ENCODE assay signal across 13 mouse cellular contexts in genomic region chr1:155681116-155681799, GRCm38 (mm10).
DNase-seq lines count a peak whose midpoint lies in the region; ATAC-seq and TF ChIP-seq lines count a peak whose summit lies in the region.
"Had no signal": no experiment of that assay in that cellular context is flagged by ENCODE, and none has a peak within 500 bp of the region (broad histone marks: within the 10 kb centered on the region; RNA-seq: fewer than 3 reads in every experiment).

No protein-coding gene starts in this region.

- peak in 1 of 2 experiments; percentile 35 for DNase-seq in layer of hippocampus, adult 2 months (ENCODE audit: low spot score in 2 of 2)
- DNase-seq in layer of hippocampus, adult 9-10 months (ENCODE audit: low spot score), result no peak
- DNase-seq in forebrain, postnatal 0 days, result peak; percentile 11
- peak; percentile 23 for DNase-seq in retina, postnatal 7 days (ENCODE audit: low read depth, low spot score)
- no peak for DNase-seq in frontal cortex, postnatal 10 days (ENCODE audit: low spot score in 2 of 2)
- DNase-seq in adrenal gland, postnatal 36 days, result no peak
- DNase-seq: liver; right cerebral cortex, adult 18-20 months; thymus, postnatal 25 days had no signal

- H3K4me3 ChIP-seq in layer of hippocampus, adult 2 months, result no peak overlapping the region
- no peak overlapping the region for H3K4me3 ChIP-seq in forebrain, postnatal 0 days (ENCODE audit: low read depth, low read length)
- H3K4me3 ChIP-seq in midbrain, embryonic 12.5 days, result no peak overlapping the region
- H3K4me3 ChIP-seq: embryonic facial prominence, embryonic 13.5 days; heart, embryonic 10.5 days; kidney, embryonic 15.5 days had no signal

- ATAC-seq in forebrain, postnatal 0 days, result peak; percentile 38; the same call in 1 of the 2 replicates
- ATAC-seq in midbrain, embryonic 12.5 days (ENCODE audit: low FRiP score, low read depth), result peak; percentile 68

- H3K27ac ChIP-seq in layer of hippocampus, adult 2 months, result peak overlapping the region; percentile 25; the same call in 1 of the 2 replicates
- no peak overlapping the region for H3K27ac ChIP-seq in forebrain, postnatal 0 days (ENCODE audit: low read depth, low read length)
- H3K27ac ChIP-seq in midbrain, embryonic 12.5 days (replicated peaks), result peak overlapping the region; percentile 73
- H3K27ac ChIP-seq: embryonic facial prominence, embryonic 13.5 days; heart, embryonic 10.5 days; kidney, embryonic 15.5 days had no signal

- H3K4me2 ChIP-seq in forebrain, postnatal 0 days (ENCODE audit: low read depth), result no peak overlapping the region
- H3K4me2 ChIP-seq in midbrain, embryonic 12.5 days (replicated peaks), result 0 out of 2 replicates have a peak overlapping the region, but pooled peaks have one; percentile 2
- H3K4me2 ChIP-seq: embryonic facial prominence, embryonic 13.5 days; kidney, embryonic 15.5 days had no signal

- no peak for TF ChIP-seq CTCF in layer of hippocampus, adult 2 months (conservative IDR thresholded peaks at IDR 0.05)
- no peak for TF ChIP-seq CTCF in forebrain, postnatal 0 days (IDR thresholded peaks at IDR 0.05; ENCODE audit: low read depth)

- H3K27me3 ChIP-seq in forebrain, postnatal 0 days (ENCODE audit: insufficient read depth, low read length), result no peaks in the 10 kb centered on the region
- H3K27me3 ChIP-seq in midbrain, embryonic 12.5 days, result no peaks in the 10 kb centered on the region
- H3K27me3 ChIP-seq: embryonic facial prominence, embryonic 13.5 days; kidney, embryonic 15.5 days had no signal

- H3K9ac ChIP-seq in forebrain, postnatal 0 days, result no peak overlapping the region
- H3K9ac ChIP-seq in midbrain, embryonic 12.5 days (replicated peaks), result no peak overlapping the region
- H3K9ac ChIP-seq: embryonic facial prominence, embryonic 13.5 days; kidney, embryonic 15.5 days had no signal

- 52% methylated on average over 10 of the region's 10 CpGs for WGBS in forebrain, postnatal 0 days
- WGBS in midbrain, embryonic 12.5 days, result 69% methylated on average over 10 of the region's 10 CpGs

- no peaks in the 10 kb centered on the region for H3K9me3 ChIP-seq in forebrain, postnatal 0 days (ENCODE audit: low read length)
- H3K9me3 ChIP-seq in midbrain, embryonic 12.5 days, result no peaks in the 10 kb centered on the region
- H3K9me3 ChIP-seq: embryonic facial prominence, embryonic 13.5 days; heart, embryonic 10.5 days; kidney, embryonic 15.5 days had no signal

- no peaks in the 10 kb centered on the region for H3K4me1 ChIP-seq in forebrain, postnatal 0 days (ENCODE audit: insufficient read depth)
- H3K4me1 ChIP-seq in midbrain, embryonic 12.5 days, result peaks cover 4% of the 10 kb centered on the region; the same call in 1 of the 2 replicates

- H3K36me3 ChIP-seq in forebrain, postnatal 0 days (ENCODE audit: insufficient read depth), result no peaks in the 10 kb centered on the region
- H3K36me3 ChIP-seq in midbrain, embryonic 12.5 days, result no peaks in the 10 kb centered on the region
- H3K36me3 ChIP-seq: embryonic facial prominence, embryonic 13.5 days; kidney, embryonic 15.5 days had no signal

Comparison
In these comparisons a context has a peak if more than half of its experiments do, and no peak if none do; other contexts are left out.
1. DNase-seq: peak in forebrain, postnatal 0 days (single experiment) and retina, postnatal 7 days (single experiment); none in layer of hippocampus, adult 9-10 months (single experiment), frontal cortex, postnatal 10 days (0 of 2) and adrenal gland, postnatal 36 days (0 of 2).